In the genomic region with DNA sequence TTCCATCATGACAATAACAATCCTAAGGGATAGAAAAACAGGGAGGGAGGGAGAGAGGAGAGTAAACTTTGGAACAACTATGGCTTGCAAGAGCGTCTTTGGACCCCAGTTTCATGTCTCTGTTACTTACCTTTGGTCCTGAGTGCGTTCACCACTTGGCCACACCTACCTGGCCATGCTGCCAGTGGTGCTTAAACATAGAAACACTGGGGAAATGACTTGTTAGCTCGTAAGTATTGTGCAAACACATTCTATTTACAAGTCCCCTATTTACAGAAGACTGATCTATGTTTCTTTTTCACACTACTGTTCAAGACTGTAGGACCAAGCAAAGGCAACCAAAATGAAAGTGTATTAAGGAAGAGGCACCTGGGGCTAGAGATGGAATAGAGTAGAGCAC, we compare ENCODE assay signal across 19 mouse cellular contexts. TPM values are rescaled to one million over a fixed set of nuclear protein-coding genes. Genes with fewer than 3 reads are reported as not detected.
DNase-seq lines count a peak whose midpoint lies in the region; ATAC-seq and TF ChIP-seq lines count a peak whose summit lies in the region.
"Had no signal": no experiment of that assay in that cellular context is flagged by ENCODE, and none has a peak within 500 bp of the region (broad histone marks: within the 10 kb centered on the region; RNA-seq: fewer than 3 reads in every experiment).

No protein-coding gene starts in this region.

- no peaks in the 10 kb centered on the region for H3K27me3 ChIP-seq in liver, embryonic 15.5 days
- H3K27me3 ChIP-seq in liver, embryonic 11.5 days (replicated peaks; ENCODE audit: control insufficient read depth, insufficient read depth, low read length), result no peaks in the 10 kb centered on the region
- H3K27me3 ChIP-seq in lung, embryonic 16.5 days (ENCODE audit: control insufficient read depth, insufficient read depth, low read depth, low read length), result no peaks in the 10 kb centered on the region
- H3K27me3 ChIP-seq in stomach, embryonic 15.5 days (replicated peaks), result no peaks in the 10 kb centered on the region
- no peaks in the 10 kb centered on the region for H3K27me3 ChIP-seq in cerebellum, adult 2 months (ENCODE audit: control insufficient read depth, insufficient read depth, low read length)
- H3K27me3 ChIP-seq in midbrain, embryonic 10.5 days (ENCODE audit: low read depth, poor library complexity, severe bottlenecking), result no peaks in the 10 kb centered on the region
- H3K27me3 ChIP-seq: forebrain, embryonic 13.5 days; hindbrain, embryonic 12.5 days had no signal

- no peak overlapping the region for H3K4me2 ChIP-seq in liver, embryonic 15.5 days
- no peak overlapping the region for H3K4me2 ChIP-seq in liver, embryonic 11.5 days
- H3K4me2 ChIP-seq in lung, embryonic 16.5 days (ENCODE audit: low read depth, low read length), result no peak overlapping the region
- H3K4me2 ChIP-seq in stomach, embryonic 15.5 days, result no peak overlapping the region
- H3K4me2 ChIP-seq: forebrain, embryonic 13.5 days; hindbrain, embryonic 12.5 days had no signal

- no peak for TF ChIP-seq POLR2A in cerebellum, adult 2 months (IDR thresholded peaks at IDR 0.05; ENCODE audit: borderline replicate concordance, insufficient read depth, low read length)

- H3K4me3 ChIP-seq in liver, embryonic 15.5 days (replicated peaks), result no peak overlapping the region
- no peak overlapping the region for H3K4me3 ChIP-seq in liver, embryonic 11.5 days (ENCODE audit: low read depth, low read length)
- no peak overlapping the region for H3K4me3 ChIP-seq in lung, embryonic 16.5 days (ENCODE audit: low read length)
- no peak overlapping the region for H3K4me3 ChIP-seq in stomach, embryonic 15.5 days (replicated peaks)
- no peak overlapping the region for H3K4me3 ChIP-seq in cerebellum, adult 2 months (replicated peaks; ENCODE audit: insufficient read depth, low read depth, low read length)
- no peak overlapping the region for H3K4me3 ChIP-seq in midbrain, embryonic 10.5 days
- H3K4me3 ChIP-seq: embryonic facial prominence, embryonic 10.5 days; forebrain, embryonic 13.5 days; heart, embryonic 10.5 days; hindbrain, embryonic 12.5 days had no signal

- 39% methylated on average over 3 of the region's 3 CpGs for WGBS in liver, embryonic 15.5 days (ENCODE audit: insufficient replicate concordance)
- WGBS in liver, embryonic 11.5 days, result 71% methylated on average over 3 of the region's 3 CpGs
- WGBS in lung, embryonic 16.5 days, result 63% methylated on average over 3 of the region's 3 CpGs
- 58% methylated on average over 3 of the region's 3 CpGs for WGBS in stomach, embryonic 15.5 days
- WGBS in cerebellum, adult 2 months, result 72% methylated on average over 3 of the region's 3 CpGs
- WGBS in midbrain, embryonic 10.5 days, result 78% methylated on average over 3 of the region's 3 CpGs

- no peak for TF ChIP-seq CTCF in cerebellum, adult 2 months (IDR thresholded peaks at IDR 0.05; ENCODE audit: borderline replicate concordance, insufficient read depth, low read depth, low read length)

- ATAC-seq in liver, embryonic 15.5 days (ENCODE audit: insufficient read depth), result no peak
- ATAC-seq in liver, embryonic 11.5 days (replicated peaks; ENCODE audit: low FRiP score), result no peak
- peak; percentile 27; the same call in 1 of the 2 replicates for ATAC-seq in lung, embryonic 16.5 days (ENCODE audit: low read depth)
- no peak for ATAC-seq in stomach, embryonic 15.5 days (ENCODE audit: insufficient read depth, low FRiP score, low read depth)
- ATAC-seq: forebrain, embryonic 13.5 days had no signal

- no peaks in the 10 kb centered on the region for H3K4me1 ChIP-seq in liver, embryonic 15.5 days (replicated peaks)
- H3K4me1 ChIP-seq in liver, embryonic 11.5 days (replicated peaks; ENCODE audit: control insufficient read depth, insufficient read depth, low read length), result no peaks in the 10 kb centered on the region
- peaks cover 5% of the 10 kb centered on the region for H3K4me1 ChIP-seq in lung, embryonic 16.5 days (replicated peaks; ENCODE audit: control insufficient read depth, insufficient read depth, low read length)
- 0 out of 2 replicates have a peak, but pooled peaks cover 3% of the 10 kb centered on the region for H3K4me1 ChIP-seq in stomach, embryonic 15.5 days
- H3K4me1 ChIP-seq in cerebellum, adult 2 months (ENCODE audit: control insufficient read depth, insufficient read depth, low read length), result no peaks in the 10 kb centered on the region
- H3K4me1 ChIP-seq in midbrain, embryonic 10.5 days, result no peaks in the 10 kb centered on the region
- H3K4me1 ChIP-seq: forebrain, embryonic 13.5 days; hindbrain, embryonic 12.5 days had no signal

- no peak for DNase-seq in liver, embryonic 11.5 days (ENCODE audit: low spot score)
- no peak for DNase-seq in lung, postnatal 4 days
- no peak for DNase-seq in cerebellum, adult 2 months
- no peak for DNase-seq in midbrain, embryonic 10.5 days (ENCODE audit: low spot score)
- DNase-seq in frontal cortex, postnatal 10 days (ENCODE audit: low spot score in 2 of 2), result no peak
- DNase-seq: adrenal gland, postnatal 10 days; cerebellum, adult 18-20 months; cerebellum, postnatal 10 days; gastrocnemius, postnatal 10 days; heart, adult 18-20 months; heart, postnatal 10 days; heart, postnatal 4 days had no signal

- no peak overlapping the region for H3K9ac ChIP-seq in liver, embryonic 15.5 days
- H3K9ac ChIP-seq in liver, embryonic 11.5 days (ENCODE audit: low read depth, low read length), result no peak overlapping the region
- H3K9ac ChIP-seq in lung, embryonic 16.5 days (ENCODE audit: low read length), result no peak overlapping the region
- no peak overlapping the region for H3K9ac ChIP-seq in stomach, embryonic 15.5 days
- H3K9ac ChIP-seq: forebrain, embryonic 13.5 days; hindbrain, embryonic 12.5 days had no signal

- no peaks in the 10 kb centered on the region for H3K9me3 ChIP-seq in liver, embryonic 15.5 days (replicated peaks)
- H3K9me3 ChIP-seq in liver, embryonic 11.5 days (ENCODE audit: control insufficient read depth, low read length), result no peaks in the 10 kb centered on the region
- no peaks in the 10 kb centered on the region for H3K9me3 ChIP-seq in lung, embryonic 16.5 days (ENCODE audit: control insufficient read depth, low read length)
- H3K9me3 ChIP-seq in stomach, embryonic 15.5 days, result no peaks in the 10 kb centered on the region
- no peaks in the 10 kb centered on the region for H3K9me3 ChIP-seq in midbrain, embryonic 10.5 days (replicated peaks)
- H3K9me3 ChIP-seq: embryonic facial prominence, embryonic 10.5 days; forebrain, embryonic 13.5 days; heart, embryonic 10.5 days; hindbrain, embryonic 12.5 days had no signal

- no peaks in the 10 kb centered on the region for H3K36me3 ChIP-seq in liver, embryonic 15.5 days (replicated peaks)
- H3K36me3 ChIP-seq in liver, embryonic 11.5 days (ENCODE audit: control insufficient read depth, insufficient read depth, low read length), result no peaks in the 10 kb centered on the region
- no peaks in the 10 kb centered on the region for H3K36me3 ChIP-seq in lung, embryonic 16.5 days (ENCODE audit: control insufficient read depth, insufficient read depth, low read length)
- H3K36me3 ChIP-seq in stomach, embryonic 15.5 days, result no peaks in the 10 kb centered on the region
- no peaks in the 10 kb centered on the region for H3K36me3 ChIP-seq in midbrain, embryonic 10.5 days
- H3K36me3 ChIP-seq: embryonic facial prominence, embryonic 10.5 days; heart, embryonic 10.5 days; hindbrain, embryonic 12.5 days had no signal

- H3K27ac ChIP-seq in liver, embryonic 15.5 days (replicated peaks), result 0 out of 2 replicates have a peak overlapping the region, but pooled peaks have one; percentile 14
- no peak overlapping the region for H3K27ac ChIP-seq in liver, embryonic 11.5 days (ENCODE audit: low read depth, low read length)
- no peak overlapping the region for H3K27ac ChIP-seq in lung, embryonic 16.5 days (ENCODE audit: low read length)
- H3K27ac ChIP-seq in stomach, embryonic 15.5 days, result 0 out of 2 replicates have a peak overlapping the region, but pooled peaks have one; percentile 31
- no peak overlapping the region for H3K27ac ChIP-seq in cerebellum, adult 2 months (ENCODE audit: insufficient read depth, low read length)
- no peak overlapping the region for H3K27ac ChIP-seq in midbrain, embryonic 10.5 days (replicated peaks)
- H3K27ac ChIP-seq: embryonic facial prominence, embryonic 10.5 days; forebrain, embryonic 13.5 days; heart, embryonic 10.5 days; hindbrain, embryonic 12.5 days had no signal

RNA-seq across cellular contexts. Expression of gene Tm4sf1, which starts 39.5 kb away (rescaled TPM):
- polyA plus RNA-seq in liver, embryonic 15.5 days (2015; fragmentation: Nextera tagmentation; extraction: Ambion mirVana), result 12.5 and 14.2 TPM in 2 replicates
- 7.3 and 8.4 TPM in 2 replicates for polyA plus RNA-seq in liver, embryonic 11.5 days (2014; fragmentation: Nextera tagmentation; extraction: Ambion mirVana)
- polyA plus RNA-seq in lung, embryonic 16.5 days (2015; fragmentation: Nextera tagmentation; extraction: Ambion mirVana), result 116 and 145 TPM in 2 replicates
- 56.8 and 63.4 TPM in 2 replicates for polyA plus RNA-seq in stomach, embryonic 15.5 days (2015; fragmentation: Nextera tagmentation; extraction: Ambion mirVana)
- 28.0 and 30.8 TPM in 2 replicates for polyA plus RNA-seq in cerebellum, adult 2 months (2012; rRNA removed)
- 22.2 and 31.9 TPM in 2 replicates for polyA plus RNA-seq in midbrain, embryonic 10.5 days (2016; fragmentation: Nextera tagmentation; extraction: Ambion mirVana)

Comparison
In these comparisons a context has a peak if more than half of its experiments do, and no peak if none do; other contexts are left out.
1. H3K27ac ChIP-seq: peak in liver, embryonic 15.5 days (single experiment) and stomach, embryonic 15.5 days (single experiment); none in liver, embryonic 11.5 days (single experiment), lung, embryonic 16.5 days (single experiment), cerebellum, adult 2 months (single experiment) and midbrain, embryonic 10.5 days (single experiment).